Mouse (Mus musculus): ENCODE data around the gene Rab1b.
A peak's percentile ranks its signal among the peaks of the same experiment; 100 is the strongest.

DNA sequence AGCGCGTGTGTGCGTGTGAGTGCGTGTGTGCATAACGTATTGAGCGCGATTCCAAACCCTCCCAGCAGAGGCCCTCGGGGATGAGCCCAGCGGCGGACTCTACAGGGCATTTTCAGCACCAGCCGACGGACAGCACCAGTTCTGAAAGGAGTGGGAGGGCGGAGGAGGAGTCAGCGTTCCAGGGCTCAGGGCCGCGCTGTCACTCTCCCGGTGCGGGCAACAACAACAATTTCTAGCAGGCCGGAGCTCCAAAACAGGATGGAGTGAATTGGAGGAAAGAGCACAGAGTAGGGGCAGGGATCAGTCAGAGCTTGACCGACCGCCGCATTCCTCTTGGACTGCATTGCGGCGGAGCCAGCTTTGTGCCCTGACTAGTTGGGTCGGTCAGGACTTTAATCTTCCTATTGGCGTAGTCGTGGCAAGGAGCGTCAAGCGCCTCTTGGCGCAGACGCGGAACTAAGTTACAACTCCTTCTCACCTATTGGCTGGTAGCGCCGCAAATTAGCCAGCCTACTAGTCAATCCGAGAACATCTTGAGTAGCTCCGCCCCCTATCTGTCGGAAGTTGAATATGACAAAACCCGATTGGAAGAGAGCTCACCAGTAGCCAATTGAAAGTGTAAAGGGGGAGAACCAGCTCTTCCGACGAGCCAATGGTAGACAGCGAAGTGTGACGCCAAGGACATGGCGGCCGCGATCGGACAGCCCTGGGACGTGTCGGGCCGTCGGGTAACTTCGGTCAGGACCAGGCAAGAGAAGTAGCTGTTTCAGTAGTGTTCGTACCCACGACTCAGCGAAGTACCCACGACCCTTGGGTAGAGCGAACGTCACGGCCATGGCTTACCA, 18.8 kb downstream of the Rab1b start, which contains the start of gene Yif1a:
- TF ChIP-seq CTCF (IDR thresholded peaks at IDR 0.05) (peak; percentile 85), EP300 (IDR thresholded peaks at IDR 0.05) (no peak)

All from lung, postnatal 0 days (tissue).